Mouse (Mus musculus): ENCODE measurements around the gene Tmem109. TPM values are rescaled to one million over a fixed set of nuclear protein-coding genes. Genes with fewer than 3 reads are reported as not detected.

The Tmem109 gene
- polyA plus RNA-seq (2012; fragmentation: generic; extraction: Trizol): 223 TPM

DNA sequence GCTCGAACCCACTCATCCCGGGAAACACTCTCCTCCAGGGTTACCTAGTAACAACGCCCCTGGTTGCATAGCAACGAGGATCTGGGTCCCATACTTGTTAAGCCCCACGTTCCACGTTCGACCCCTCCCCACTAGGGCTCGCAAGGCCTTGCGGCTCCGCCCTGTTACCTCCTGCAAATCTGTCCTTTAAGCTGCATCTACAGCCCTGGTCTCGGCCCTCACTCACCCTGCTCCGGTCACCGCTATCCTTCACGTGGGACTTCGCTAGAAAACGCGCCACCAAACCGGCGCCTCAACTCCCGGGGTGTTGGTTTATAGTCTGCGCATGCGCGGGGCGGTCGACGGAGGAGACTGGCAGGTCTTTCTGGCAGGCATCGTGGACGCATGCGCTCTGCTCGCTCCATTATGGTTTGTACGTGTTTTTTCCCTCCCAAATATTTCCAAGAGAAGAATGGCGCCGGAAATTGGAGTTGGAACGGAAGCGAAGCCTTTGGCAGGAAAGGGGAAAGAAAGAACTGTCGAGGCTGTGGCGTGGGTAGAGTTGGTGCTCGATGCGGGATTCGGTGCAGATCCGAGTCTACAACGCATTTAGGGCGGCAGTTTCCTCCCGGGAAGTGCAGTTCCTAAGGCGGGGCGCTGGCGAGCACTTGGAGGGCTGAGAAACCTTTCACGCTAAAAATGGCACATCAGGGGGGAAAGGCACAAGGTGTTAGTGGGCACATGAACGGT is at the start of gene Tmem109:
Tmem109 (minus strand) TSS at position 576 of the 729 bp plus-strand sequence.
- Histone ChIP-seq H3K4me2 (ENCODE audit: low read depth) (peak within 1 kb of the TSS; percentile 92), H3ac (ENCODE audit: control insufficient read depth, insufficient read length) (peak within 1 kb of the TSS; percentile 23), H3K4me3 (peak within 1 kb of the TSS; percentile 57), H3K27me3 (ENCODE audit: control insufficient read depth, insufficient read depth, insufficient read length) (no peaks in the 10 kb centered on the region), H3K36me3 (ENCODE audit: control insufficient read depth, insufficient read depth) (no peaks in the 10 kb centered on the region), H3K79me2 (ENCODE audit: control insufficient read depth, insufficient read depth) (peaks cover 33% of the 10 kb centered on the region)
- peak; percentile 1 for TF ChIP-seq MAX (IDR thresholded peaks at IDR 0.05; ENCODE audit: low read depth)
- peak; percentile 66 for TF ChIP-seq POLR2AphosphoS2 (IDR thresholded peaks at IDR 0.05; ENCODE audit: insufficient read length, low read depth)
- no peak for TF ChIP-seq SRF (IDR thresholded peaks at IDR 0.05; ENCODE audit: control insufficient read depth, insufficient read length, low read depth)
- TF ChIP-seq TCF3 (IDR thresholded peaks at IDR 0.05; ENCODE audit: insufficient read length, low read depth): no peak
- peak; percentile 61 for TF ChIP-seq POLR2A (IDR thresholded peaks at IDR 0.05; ENCODE audit: insufficient read length, low read depth)

DNA sequence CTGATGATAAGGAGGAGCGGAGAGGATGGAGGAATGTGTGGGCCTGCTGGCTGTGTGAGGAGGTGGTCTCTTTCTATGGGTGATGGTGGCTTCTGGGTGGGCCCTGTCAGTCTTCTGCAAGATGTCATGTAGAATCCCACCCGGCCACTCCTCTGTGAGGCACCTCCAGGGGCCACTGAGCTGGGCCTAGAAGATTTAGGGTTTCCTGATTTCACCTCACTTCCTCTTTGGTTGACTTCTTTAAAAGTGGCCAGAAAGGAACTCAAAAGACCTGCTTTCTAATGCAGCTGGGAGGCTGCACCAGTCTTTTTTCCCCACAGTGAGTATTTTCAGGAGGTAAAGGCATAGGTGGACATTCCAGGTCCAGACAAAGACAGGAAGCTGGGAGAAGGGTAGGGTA is 48.8 kb upstream of the Tmem109 start:
- Histone ChIP-seq H3K4me2 (ENCODE audit: low read depth) (no peak overlapping the region), H3ac (ENCODE audit: control insufficient read depth, insufficient read length) (no peak overlapping the region), H3K27me3 (ENCODE audit: control insufficient read depth, insufficient read depth, insufficient read length) (no peaks in the 10 kb centered on the region), H3K36me3 (ENCODE audit: control insufficient read depth, insufficient read depth) (no peaks in the 10 kb centered on the region), H3K79me2 (ENCODE audit: control insufficient read depth, insufficient read depth) (no peaks in the 10 kb centered on the region), H3K4me3 (no peak overlapping the region)
- TF ChIP-seq TCF12 (IDR thresholded peaks at IDR 0.05; ENCODE audit: insufficient read depth, poor library complexity, severe bottlenecking): no peak
- no peak for TF ChIP-seq MAX (IDR thresholded peaks at IDR 0.05; ENCODE audit: low read depth)
- TF ChIP-seq MYOD1 (IDR thresholded peaks at IDR 0.05; ENCODE audit: control insufficient read depth in 1 of 3, insufficient read length in 2 of 3, low read depth in 2 of 3): no peak
- TF ChIP-seq CEBPB (IDR thresholded peaks at IDR 0.05; ENCODE audit: insufficient read depth, poor library complexity, severe bottlenecking): no peak

DNA sequence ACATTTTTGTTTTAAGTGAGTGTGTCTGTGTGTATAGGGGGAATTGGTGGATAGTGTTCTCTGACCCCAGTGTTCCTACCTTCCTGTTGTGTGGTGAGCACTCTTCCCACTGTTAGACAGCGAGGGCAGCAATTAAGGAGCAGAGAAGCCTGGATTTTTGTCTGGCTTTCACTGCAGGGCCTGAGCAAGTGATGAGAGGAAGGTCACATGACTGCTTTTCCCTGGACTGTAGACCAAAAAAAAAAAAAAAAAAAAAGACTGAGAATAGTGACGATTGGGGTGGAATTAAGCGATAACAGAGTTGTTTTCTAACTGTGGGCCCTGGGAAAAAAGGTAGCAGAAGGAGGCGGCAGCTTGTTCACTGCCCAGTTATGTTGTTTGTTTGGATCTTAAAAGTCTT is 44.9 kb upstream of the Tmem109 start:
- H3K27me3 ChIP-seq (ENCODE audit: control insufficient read depth, insufficient read depth, insufficient read length): no peaks in the 10 kb centered on the region
- H3K36me3 ChIP-seq (ENCODE audit: control insufficient read depth, insufficient read depth): no peaks in the 10 kb centered on the region
- H3K4me3 ChIP-seq: no peak overlapping the region
- TF ChIP-seq USF1 (IDR thresholded peaks at IDR 0.05; ENCODE audit: low read depth) (peak; percentile 78), POLR2A (IDR thresholded peaks at IDR 0.05; ENCODE audit: insufficient read length, low read depth) (no peak)
- no peak overlapping the region for H3ac ChIP-seq (ENCODE audit: control insufficient read depth, insufficient read length)
- H3K79me2 ChIP-seq (ENCODE audit: control insufficient read depth, insufficient read depth): no peaks in the 10 kb centered on the region
- H3K4me2 ChIP-seq (ENCODE audit: low read depth): peak overlapping the region; percentile 72

DNA sequence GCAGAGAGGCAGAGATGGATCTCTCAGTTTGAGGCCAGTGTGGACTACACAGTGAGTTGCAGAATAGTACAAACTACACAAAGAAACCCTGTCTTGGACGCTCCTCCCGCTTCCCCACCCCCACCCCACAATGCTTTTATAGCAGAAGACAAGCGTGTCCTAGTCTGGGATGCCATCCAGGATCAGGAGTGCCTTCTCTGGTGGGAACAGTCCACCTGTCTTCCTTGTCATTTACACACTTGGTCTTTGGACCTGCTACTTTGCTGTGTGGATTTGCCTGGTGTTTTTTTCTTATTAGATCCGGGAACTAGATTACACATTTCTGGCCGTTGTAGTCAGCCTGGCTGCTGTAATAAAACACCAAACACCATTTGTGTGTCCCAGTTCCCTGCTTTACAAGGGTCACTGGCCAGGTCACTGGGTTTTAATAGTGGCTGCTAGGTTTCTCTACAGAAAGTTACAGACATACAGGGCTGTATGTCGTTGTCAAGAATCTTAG is 44.4 kb upstream of the Tmem109 start:
- no peak overlapping the region for H3K4me3 ChIP-seq
- no peaks in the 10 kb centered on the region for H3K27me3 ChIP-seq (ENCODE audit: control insufficient read depth, insufficient read depth, insufficient read length)
- H3ac ChIP-seq (ENCODE audit: control insufficient read depth, insufficient read length): no peak overlapping the region
- H3K4me2 ChIP-seq (ENCODE audit: low read depth): peak overlapping the region; percentile 72
- no peaks in the 10 kb centered on the region for H3K79me2 ChIP-seq (ENCODE audit: control insufficient read depth, insufficient read depth)
- H3K36me3 ChIP-seq (ENCODE audit: control insufficient read depth, insufficient read depth): no peaks in the 10 kb centered on the region
- TF ChIP-seq USF1 (IDR thresholded peaks at IDR 0.05; ENCODE audit: low read depth) (no peak), REST (IDR thresholded peaks at IDR 0.05; ENCODE audit: insufficient read depth, insufficient read length) (no peak), TCF3 (IDR thresholded peaks at IDR 0.05; ENCODE audit: insufficient read length, low read depth) (no peak), MAX (IDR thresholded peaks at IDR 0.05; ENCODE audit: low read depth) (no peak), CEBPB (IDR thresholded peaks at IDR 0.05; ENCODE audit: insufficient read depth, poor library complexity, severe bottlenecking) (no peak), POLR2A (IDR thresholded peaks at IDR 0.05; ENCODE audit: insufficient read length, low read depth) (no peak), TCF12 (IDR thresholded peaks at IDR 0.05; ENCODE audit: insufficient read depth, poor library complexity, severe bottlenecking) (no peak), E2F4 (IDR thresholded peaks at IDR 0.05; ENCODE audit: insufficient read depth) (no peak), POLR2AphosphoS2 (IDR thresholded peaks at IDR 0.05; ENCODE audit: insufficient read length, low read depth) (no peak), MYOG (IDR thresholded peaks at IDR 0.05; ENCODE audit: control insufficient read depth in 1 of 3, insufficient read depth in 1 of 3, insufficient read length in 2 of 3, low read depth in 2 of 3) (peak in 2 of 3 experiments; percentile 34 to 50), MYOD1 (IDR thresholded peaks at IDR 0.05; ENCODE audit: control insufficient read depth in 1 of 3, insufficient read length in 2 of 3, low read depth in 2 of 3) (peak; percentile 41 to 80 (median 76)), SRF (IDR thresholded peaks at IDR 0.05; ENCODE audit: control insufficient read depth, insufficient read length, low read depth) (peak; percentile 14)

DNA sequence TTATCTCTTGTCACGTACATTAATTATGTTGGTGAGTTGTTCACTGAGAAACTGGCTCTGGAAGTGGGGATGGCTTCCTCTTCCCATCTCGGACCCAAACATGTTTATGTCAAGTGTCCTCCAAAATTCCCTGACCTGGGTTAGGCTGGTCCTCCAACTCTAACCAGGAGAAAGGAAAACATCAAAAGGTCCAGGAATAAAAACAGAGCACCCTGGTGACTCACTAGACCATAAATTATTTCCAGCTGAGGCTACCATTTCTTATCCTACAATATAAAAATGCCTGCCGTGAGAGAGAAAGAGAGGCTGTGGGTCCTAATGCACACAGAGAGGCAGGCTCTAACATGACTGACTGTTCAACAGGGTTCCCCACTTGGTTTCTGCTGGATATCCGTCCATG is 42.4 kb upstream of the Tmem109 start:
- no peaks in the 10 kb centered on the region for H3K79me2 ChIP-seq (ENCODE audit: control insufficient read depth, insufficient read depth)
- H3ac ChIP-seq (ENCODE audit: control insufficient read depth, insufficient read length): no peak overlapping the region
- TF ChIP-seq MAX (IDR thresholded peaks at IDR 0.05; ENCODE audit: low read depth): no peak
- TF ChIP-seq E2F4 (IDR thresholded peaks at IDR 0.05; ENCODE audit: insufficient read depth): no peak
- no peak for TF ChIP-seq CEBPB (IDR thresholded peaks at IDR 0.05; ENCODE audit: insufficient read depth, poor library complexity, severe bottlenecking)
- TF ChIP-seq REST (IDR thresholded peaks at IDR 0.05; ENCODE audit: insufficient read depth, insufficient read length): no peak
- no peak for TF ChIP-seq POLR2AphosphoS2 (IDR thresholded peaks at IDR 0.05; ENCODE audit: insufficient read length, low read depth)
- TF ChIP-seq TCF12 (IDR thresholded peaks at IDR 0.05; ENCODE audit: insufficient read depth, poor library complexity, severe bottlenecking): no peak
- no peak for TF ChIP-seq SRF (IDR thresholded peaks at IDR 0.05; ENCODE audit: control insufficient read depth, insufficient read length, low read depth)
- H3K27me3 ChIP-seq (ENCODE audit: control insufficient read depth, insufficient read depth, insufficient read length): no peaks in the 10 kb centered on the region
- no peak overlapping the region for H3K4me2 ChIP-seq (ENCODE audit: low read depth)
- no peak overlapping the region for H3K4me3 ChIP-seq
- H3K36me3 ChIP-seq (ENCODE audit: control insufficient read depth, insufficient read depth): no peaks in the 10 kb centered on the region

Measured in myocyte (in vitro differentiated cells).